Mouse (Mus musculus) layer of hippocampus, adult 8-10 months (tissue): ENCODE data around the gene Khdc1c. TPM values are rescaled to one million over a fixed set of nuclear protein-coding genes. Genes with fewer than 3 reads are reported as not detected.

Experiments used
- total RNA-seq, 4 experiments: library from RNA; stranded (reverse); gene quantifications; 2 replicates each; pipeline ENCODE4 v1.2.4; 2022

The Khdc1c gene
- total RNA-seq, 4 experiments from 2014 or later, result not detected

Other genes with a start within 250 kb of the Khdc1c start
- gene Tmem14a, start 149.8 kb upstream of the Khdc1c start, total RNA-seq, result 10 to 100 TPM; 26.5 to 31.7 (median 28.4) TPM
- gene Gsta3, start 127.7 kb upstream of the Khdc1c start, total RNA-seq, result 1 to 10 TPM; 1.1 to 2.2 (median 1.4) TPM
- gene Khdc1a, start 18.7 kb upstream of the Khdc1c start, total RNA-seq, result not detected
- not detected for gene Khdc1b, start 15.2 kb downstream of the Khdc1c start, total RNA-seq